Mouse (Mus musculus) CH12.LX (cell line): ENCODE measurements at regions not wholly inside any gene's neighbourhood (a gene's known extent, or its start where the extent isn't known, plus 50 kb on each side); places are given as distances from the start of the nearest gene placed in this dataset.

ENCODE experiments used
- DNase-seq: peaks from one replicate; pipeline ENCODE4 v3.0.0-alpha.2; 2013; ENCODE audit errors: extremely low read depth
- H3K27ac ChIP-seq: 2 replicates; pipeline ENCODE4 v1.5.1; 2012; ENCODE audit warnings: low read depth, mild to moderate bottlenecking, control low read depth, moderate library complexity; ENCODE audit not compliant: insufficient read depth
- H3K27me3 ChIP-seq: replicated peaks from 2 replicates; pipeline ENCODE3; 2012; ENCODE audit warnings: inconsistent platforms
- H3K36me3 ChIP-seq, 2 experiments: replicated peaks in 1 of 2; 2 replicates each; pipeline versions ENCODE3 to v1.6.1; 2012; ENCODE audit warnings: inconsistent platforms in 1 of 2, low read length in 1 of 2, mild to moderate bottlenecking in 1 of 2, mixed read lengths in 1 of 2, moderate library complexity in 1 of 2; ENCODE audit not compliant: control insufficient read depth in 1 of 2, insufficient read depth in 1 of 2
- H3K4me1 ChIP-seq, 2 experiments: 2 replicates each; pipeline ENCODE4 v1.6.1; 2012; ENCODE audit warnings: inconsistent platforms in 1 of 2, moderate library complexity in 1 of 2; ENCODE audit not compliant: insufficient read depth in 2 of 2, control insufficient read depth in 1 of 2
- H3K4me2 ChIP-seq: 2 replicates; pipeline ENCODE4 v1.6.1; 2012; ENCODE audit warnings: low read depth, mild to moderate bottlenecking, control low read depth; ENCODE audit not compliant: poor library complexity, insufficient read depth, severe bottlenecking
- H3K4me3 ChIP-seq, 3 experiments: fragments of 150-350 bp in 1 of 3; sonication (generic) in 1 of 3; replicated peaks in 1 of 3; 2 replicates each; pipeline versions ENCODE3 to v1.5.1; 2011 to 2012; ENCODE audit warnings: low read depth in 2 of 3, low read length in 2 of 3, mild to moderate bottlenecking in 2 of 3, moderate library complexity in 2 of 3, control low read depth in 1 of 3, improper control_type of control experiment in 1 of 3, inconsistent platforms in 1 of 3, mixed read lengths in 1 of 3; ENCODE audit not compliant: poor library complexity in 1 of 3
- H3K79me2 ChIP-seq: replicated peaks from 2 replicates; pipeline ENCODE4 v1.6.1; 2012; ENCODE audit warnings: mild to moderate bottlenecking, moderate library complexity; ENCODE audit not compliant: control insufficient read depth, poor library complexity, insufficient read depth, severe bottlenecking; ENCODE audit errors: extremely low read depth
- H3K9ac ChIP-seq: 2 replicates; pipeline ENCODE4 v1.6.1; 2012; ENCODE audit warnings: low read depth, mild to moderate bottlenecking, control low read depth, moderate library complexity; ENCODE audit not compliant: insufficient read depth
- H3K9me3 ChIP-seq: replicated peaks from 2 replicates; pipeline ENCODE3; 2012; ENCODE audit warnings: low read length, inconsistent platforms, mixed read lengths
- BHLHE40 ChIP-seq: IDR thresholded peaks from 2 replicates; pipeline ENCODE4 v1.6.1; 2011; ENCODE audit warnings: mild to moderate bottlenecking, low read depth, low read length, improper control_type of control experiment
- CHD1 ChIP-seq: IDR thresholded peaks from 2 replicates; pipeline ENCODE4 v1.6.1; 2012; ENCODE audit warnings: low read depth, low read length, improper control_type of control experiment, inconsistent platforms
- CHD2 ChIP-seq: IDR thresholded peaks from 2 replicates; pipeline ENCODE4 v1.6.1; 2011; ENCODE audit warnings: low read length, improper control_type of control experiment
- GABPA ChIP-seq: IDR thresholded peaks from 2 replicates; pipeline ENCODE4 v1.6.1; 2012; ENCODE audit warnings: low read depth, low read length, improper control_type of control experiment, inconsistent platforms; ENCODE audit not compliant: insufficient replicate concordance
- IRF4 ChIP-seq: IDR thresholded peaks from 2 replicates; pipeline ENCODE4 v1.6.1; 2014; ENCODE audit warnings: low read depth, mild to moderate bottlenecking, inconsistent platforms, low read length, improper control_type of control experiment
- JUN ChIP-seq: IDR thresholded peaks from 2 replicates; pipeline ENCODE4 v1.6.1; 2011; ENCODE audit warnings: low read depth, mild to moderate bottlenecking, low read length, improper control_type of control experiment, moderate library complexity; ENCODE audit not compliant: insufficient read depth
- JUND ChIP-seq: conservative IDR thresholded peaks from 2 replicates; pipeline ENCODE4 v1.6.1; 2011; ENCODE audit warnings: low read depth, low read length, improper control_type of control experiment
- KAT2A ChIP-seq: IDR thresholded peaks from 2 replicates; pipeline ENCODE4 v1.6.1; 2012; ENCODE audit warnings: low read length, improper control_type of control experiment, inconsistent platforms; ENCODE audit not compliant: insufficient replicate concordance
- MAFK ChIP-seq: IDR thresholded peaks from 2 replicates; pipeline ENCODE4 v1.6.1; 2011; ENCODE audit warnings: low read length, improper control_type of control experiment; ENCODE audit not compliant: insufficient replicate concordance
- MAZ ChIP-seq: IDR thresholded peaks from 2 replicates; pipeline ENCODE4 v1.6.1; 2012; ENCODE audit warnings: low read depth, mild to moderate bottlenecking, inconsistent platforms, low read length, improper control_type of control experiment, moderate library complexity
- MEF2A ChIP-seq: IDR thresholded peaks from 2 replicates; pipeline ENCODE4 v1.6.1; 2014; ENCODE audit warnings: low read depth, mild to moderate bottlenecking, inconsistent platforms, low read length, improper control_type of control experiment, borderline replicate concordance
- MYC ChIP-seq: IDR thresholded peaks from 2 replicates; pipeline ENCODE4 v1.6.1; 2011; ENCODE audit warnings: low read depth, mild to moderate bottlenecking, improper control_type of control experiment, low read length
- NELFE ChIP-seq: IDR thresholded peaks from 2 replicates; pipeline ENCODE4 v1.6.1; 2011; ENCODE audit warnings: low read depth, low read length, improper control_type of control experiment
- RAD21 ChIP-seq: IDR thresholded peaks from 2 replicates; pipeline ENCODE4 v1.6.1; 2011; ENCODE audit warnings: low read depth, mild to moderate bottlenecking, low read length, improper control_type of control experiment, moderate library complexity
- SIN3A ChIP-seq: IDR thresholded peaks from 2 replicates; pipeline ENCODE4 v1.6.1; 2012; ENCODE audit warnings: low read length, improper control_type of control experiment, inconsistent platforms
- TBP ChIP-seq: conservative IDR thresholded peaks from 2 replicates; pipeline ENCODE4 v1.6.1; 2011; ENCODE audit warnings: low read depth, low read length, improper control_type of control experiment
- USF1 ChIP-seq: IDR thresholded peaks from 2 replicates; pipeline ENCODE4 v1.6.1; 2014; ENCODE audit warnings: low read depth, mild to moderate bottlenecking, inconsistent platforms, low read length, improper control_type of control experiment
- dilution Hi-C: fragments of 300-500 bp; cut with MboI; formaldehyde crosslinking; loops from 2 replicates; pipeline ENCODE4 v1.14.3; 2020; ENCODE audit warnings: low sequenced_read_pairs; ENCODE audit not compliant: extremely low pct_unique_long_range_greater_than_20kb, extremely low pct_ligation_motif_present
- in situ Hi-C: fragments of 300-500 bp; cut with MboI; formaldehyde crosslinking; loops from 3 replicates; pipeline ENCODE4 v1.14.3; 2019; ENCODE audit warnings: low sequenced_read_pairs, low pct_ligation_motif_present, low pct_unique_long_range_greater_than_20kb, mixed read lengths

DNA sequence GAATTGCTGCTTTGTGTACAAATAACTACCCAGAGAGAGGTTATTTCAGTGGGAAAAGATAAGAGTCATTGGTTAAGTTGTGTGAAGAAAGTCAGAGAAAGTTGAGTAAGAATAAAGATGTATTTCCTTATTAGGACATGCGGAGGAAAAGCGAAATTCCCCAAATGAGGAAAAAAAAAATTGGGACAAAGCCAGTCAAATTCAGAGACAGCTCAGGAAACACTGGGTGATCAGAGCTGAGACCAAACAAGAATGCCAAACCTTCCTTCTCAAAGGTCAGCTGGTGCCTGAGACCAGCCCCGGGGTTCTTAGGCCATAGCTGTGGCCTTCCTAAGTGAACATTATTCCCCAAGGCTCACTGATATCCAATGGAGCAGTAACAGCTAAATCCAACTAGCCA lies 345.2 kb upstream of the Thbs1 start:
- dilution Hi-C loops, result no loop called here
- no peaks in the 10 kb centered on the region for H3K36me3 ChIP-seq
- H3K27me3 ChIP-seq, result no peaks in the 10 kb centered on the region
- no peaks in the 10 kb centered on the region for H3K79me2 ChIP-seq
- no peak overlapping the region for H3K4me2 ChIP-seq
- H3K4me3 ChIP-seq, result no peak overlapping the region
- no peaks in the 10 kb centered on the region for H3K4me1 ChIP-seq
- TF ChIP-seq USF1, result no peak
- no peak for TF ChIP-seq RAD21
- in situ Hi-C loops, result no loop called here
- no peak overlapping the region for H3K9ac ChIP-seq
- DNase-seq, result no peak
- H3K9me3 ChIP-seq, result no peaks in the 10 kb centered on the region
- no peak overlapping the region for H3K27ac ChIP-seq

DNA sequence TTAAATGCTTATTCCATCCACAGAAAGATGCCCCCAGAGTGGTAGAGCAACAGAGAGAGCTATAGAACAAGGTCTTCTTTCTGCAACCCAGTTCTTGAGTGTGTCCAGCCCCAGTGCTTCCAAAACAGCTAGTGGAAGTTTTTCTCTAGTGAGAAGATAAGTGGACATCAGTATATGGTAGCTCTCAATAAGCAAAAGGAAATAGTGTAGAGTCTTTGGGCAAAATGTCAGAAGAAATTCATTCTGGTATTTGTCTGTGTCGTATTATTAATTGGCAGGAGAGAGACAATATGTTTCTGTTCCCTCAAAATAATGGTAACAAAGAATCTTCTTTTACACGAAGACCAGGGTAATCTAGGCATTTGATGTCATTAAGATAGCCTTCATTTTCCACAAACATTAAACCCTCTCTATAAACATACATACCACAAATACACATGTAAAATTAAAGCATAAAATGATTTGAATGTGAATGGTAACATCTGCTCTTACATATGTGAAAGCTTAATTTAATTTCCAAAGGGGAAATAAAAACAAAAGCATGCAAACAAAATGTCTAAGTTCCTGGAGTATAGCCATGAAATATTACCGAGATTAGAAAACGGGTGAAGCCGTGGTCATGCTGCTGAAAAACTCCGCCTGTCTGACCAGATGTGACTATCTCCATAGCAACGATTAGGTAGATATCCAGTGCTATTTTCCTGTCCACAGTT lies 342.1 kb upstream of the Thbs1 start:
- Histone ChIP-seq H3K9me3 (no peaks in the 10 kb centered on the region), H3K27ac (no peak overlapping the region), H3K4me3 (no peak overlapping the region), H3K79me2 (no peaks in the 10 kb centered on the region), H3K4me1 (no peaks in the 10 kb centered on the region), H3K4me2 (no peak overlapping the region), H3K36me3 (no peaks in the 10 kb centered on the region), H3K27me3 (no peaks in the 10 kb centered on the region), H3K9ac (no peak overlapping the region)
- no peak for TF ChIP-seq NELFE
- TF ChIP-seq MAZ, result no peak
- no peak for TF ChIP-seq KAT2A
- TF ChIP-seq JUN, result no peak
- TF ChIP-seq RAD21, result no peak
- TF ChIP-seq TBP, result no peak
- TF ChIP-seq JUND, result no peak
- TF ChIP-seq IRF4, result no peak
- TF ChIP-seq SIN3A, result no peak
- no peak for TF ChIP-seq BHLHE40
- no peak for TF ChIP-seq MAFK
- no peak for TF ChIP-seq MYC
- TF ChIP-seq CHD2, result no peak
- TF ChIP-seq MEF2A, result no peak
- no peak for TF ChIP-seq GABPA
- TF ChIP-seq CHD1, result no peak
- dilution Hi-C loops (no loop called here), in situ Hi-C loops (no loop called here)
- no peak for DNase-seq
